Mouse (Mus musculus) cerebellum, adult 2 months (tissue): Measurements from ENCODE around the gene B3galt1. TPM values are rescaled to one million over a fixed set of nuclear protein-coding genes. Genes with fewer than 3 reads are reported as not detected.

Experiments
- DNase-seq, 2 experiments: peaks; one replicate each; pipeline ENCODE4 v3.0.0; 2021
- H3K27ac ChIP-seq: fragments of 200-500 bp; 2 replicates; pipeline ENCODE4 v1.5.1; 2012; ENCODE audit warnings: low read length, control low read depth, inconsistent platforms; ENCODE audit not compliant: insufficient read depth
- H3K27me3 ChIP-seq: fragments of 200-500 bp; 2 replicates; pipeline ENCODE4 v1.6.1; 2012; ENCODE audit warnings: inconsistent platforms, mild to moderate bottlenecking, low read length, moderate library complexity; ENCODE audit not compliant: control insufficient read depth, insufficient read depth
- H3K4me1 ChIP-seq: fragments of 200-500 bp; 2 replicates; pipeline ENCODE4 v1.6.1; 2011; ENCODE audit warnings: low read length; ENCODE audit not compliant: control insufficient read depth, insufficient read depth
- H3K4me3 ChIP-seq: fragments of 200-500 bp; replicated peaks from 2 replicates; pipeline ENCODE3; 2011; ENCODE audit warnings: mild to moderate bottlenecking, low read depth, low read length, control low read depth; ENCODE audit not compliant: insufficient read depth
- CTCF ChIP-seq: fragments of 200-500 bp; IDR thresholded peaks from 2 replicates; pipeline ENCODE4 v1.5.1; 2011; ENCODE audit warnings: low read depth, mild to moderate bottlenecking, control low read depth, low read length, moderate library complexity, borderline replicate concordance; ENCODE audit not compliant: insufficient read depth
- POLR2A ChIP-seq: fragments of 200-500 bp; IDR thresholded peaks from 2 replicates; pipeline ENCODE4 v1.6.1; 2011; ENCODE audit warnings: low read length, control low read depth, borderline replicate concordance; ENCODE audit not compliant: insufficient read depth
- WGBS: fragments of 180-500 bp; shearing (Covaris S2); methylation state at CpG from one replicate; pipeline ENCODE4 v1.1.7; 2018; 5-methylcytosine and 5-hydroxymethylcytosine counted together
- polyA plus RNA-seq: library from polyadenylated mRNA; depleted of rRNA; stranded (reverse); fragments of >200 nt; gene quantifications from 2 replicates; pipeline ENCODE4 v1.2.3, GENCODE M21; 2012

B3galt1 gene
- polyA plus RNA-seq, 1 experiment, result 18.9 TPM

DNA sequence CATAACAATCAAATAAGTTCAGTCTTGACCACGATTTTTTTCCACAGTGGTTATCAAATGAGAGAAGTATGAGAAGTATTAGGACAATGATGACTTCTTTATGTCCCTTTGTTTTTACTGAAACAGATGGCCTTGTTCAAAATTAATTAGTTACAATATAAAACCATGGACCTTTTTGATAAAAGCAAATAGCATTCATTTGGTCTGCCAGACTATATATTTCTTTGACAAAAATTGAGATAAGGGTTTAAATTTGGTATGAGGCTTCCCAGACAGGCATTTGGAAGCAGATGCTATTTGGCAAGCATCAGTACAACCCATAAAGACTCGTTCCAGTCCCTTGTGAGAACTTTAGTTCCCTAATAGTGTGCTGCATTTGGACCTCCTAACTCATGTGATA is 395.0 kb downstream of the B3galt1 start:
- TF ChIP-seq CTCF (no peak), POLR2A (no peak)
- Histone ChIP-seq H3K27ac (no peak overlapping the region), H3K27me3 (no peaks in the 10 kb centered on the region), H3K4me3 (no peak overlapping the region), H3K4me1 (no peaks in the 10 kb centered on the region)
- no peak for DNase-seq
- 49% methylated on average over 2 of the region's 2 CpGs for WGBS

- TF ChIP-seq CTCF, result no peak
- no peak for TF ChIP-seq POLR2A
- Histone ChIP-seq H3K4me3 (no peak overlapping the region), H3K27ac (no peak overlapping the region), H3K4me1 (peaks cover 2% of the 10 kb centered on the region; the same call in 1 of the 2 replicates), H3K27me3 (no peaks in the 10 kb centered on the region)
- no peak for DNase-seq
Measured at GRCm38 (mm10) chr2:67968812-67969211, 403.1 kb downstream of the B3galt1 start.

DNA sequence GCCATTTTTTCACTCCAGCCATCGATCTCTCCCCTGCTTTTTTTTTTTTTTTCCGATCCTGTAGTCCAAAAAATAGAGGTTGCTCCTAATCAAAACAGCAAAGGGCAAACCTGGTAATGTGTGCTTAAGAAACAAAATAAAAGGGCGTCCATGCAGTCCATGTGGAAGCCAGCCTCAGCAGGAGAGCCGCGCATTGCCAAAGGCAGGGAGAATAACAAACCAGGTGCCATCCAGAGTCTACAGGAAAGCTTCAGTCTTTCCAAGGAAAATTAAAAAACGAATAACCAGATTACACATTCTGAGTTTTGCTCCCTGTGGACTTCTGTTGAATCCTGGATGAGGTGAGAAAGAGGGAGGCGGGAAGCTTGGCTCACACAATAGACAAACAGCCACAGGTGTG is 405.4 kb downstream of the B3galt1 start:
- WGBS, result 24% methylated on average over 7 of the region's 7 CpGs
- Histone ChIP-seq H3K4me3 (no peak overlapping the region), H3K27me3 (no peaks in the 10 kb centered on the region), H3K4me1 (peaks cover 2% of the 10 kb centered on the region; the same call in 1 of the 2 replicates), H3K27ac (no peak overlapping the region)
- no peak for TF ChIP-seq POLR2A
- TF ChIP-seq CTCF, result no peak
- DNase-seq, result peak; percentile 47 to 64

- TF ChIP-seq POLR2A, result no peak
- TF ChIP-seq CTCF, result no peak
- H3K4me1 ChIP-seq, result peaks cover 2% of the 10 kb centered on the region; the same call in 1 of the 2 replicates
- no peaks in the 10 kb centered on the region for H3K27me3 ChIP-seq
- no peak for DNase-seq
- 53% methylated on average over 6 of the region's 6 CpGs for WGBS
- no peak overlapping the region for H3K4me3 ChIP-seq
- no peak overlapping the region for H3K27ac ChIP-seq
Measured at GRCm38 (mm10) chr2:67971576-67971975, 405.9 kb downstream of the B3galt1 start.

- no peak for DNase-seq
- Histone ChIP-seq H3K4me3 (no peak overlapping the region), H3K4me1 (no peaks in the 10 kb centered on the region; the same call in 1 of the 2 replicates), H3K27me3 (no peaks in the 10 kb centered on the region), H3K27ac (no peak overlapping the region)
- TF ChIP-seq CTCF (no peak), POLR2A (no peak)
Measured at GRCm38 (mm10) chr2:67975764-67976163, 410.1 kb downstream of the B3galt1 start.

GRCm38 (mm10) chr2:67976488-67976887 is 410.8 kb downstream of the B3galt1 start:
- no peak overlapping the region for H3K4me3 ChIP-seq
- WGBS, result 98% methylated on average over 4 of the region's 4 CpGs
- H3K4me1 ChIP-seq, result no peaks in the 10 kb centered on the region
- no peaks in the 10 kb centered on the region for H3K27me3 ChIP-seq
- no peak for DNase-seq
- TF ChIP-seq POLR2A, result no peak
- no peak for TF ChIP-seq CTCF
- H3K27ac ChIP-seq, result no peak overlapping the region

- Histone ChIP-seq H3K27me3 (no peaks in the 10 kb centered on the region), H3K4me1 (no peaks in the 10 kb centered on the region), H3K4me3 (no peak overlapping the region), H3K27ac (no peak overlapping the region)
- whole genome bisulfite sequencing, result 66% methylated on average over 6 of the region's 6 CpGs
- no peak for TF ChIP-seq CTCF
- TF ChIP-seq POLR2A, result no peak
- no peak for DNase-seq
Measured at GRCm38 (mm10) chr2:67977620-67978262, 412.1 kb downstream of the B3galt1 start.

- no peaks in the 10 kb centered on the region for H3K27me3 ChIP-seq
- TF ChIP-seq POLR2A, result no peak
- TF ChIP-seq CTCF, result no peak
- no peak overlapping the region for H3K27ac ChIP-seq
- H3K4me3 ChIP-seq, result no peak overlapping the region
- no peaks in the 10 kb centered on the region for H3K4me1 ChIP-seq
- no peak for DNase-seq
- 97% methylated on average over 3 of the region's 3 CpGs for WGBS
Measured at GRCm38 (mm10) chr2:67983563-67983962, 417.9 kb downstream of the B3galt1 start.
